Mouse (Mus musculus) liver, adult 2 months (tissue): ENCODE data around the gene Foxd2. TPM values are rescaled to one million over a fixed set of nuclear protein-coding genes. Genes with fewer than 3 reads are reported as not detected.

Experiments
- DNase-seq: peaks from one replicate; pipeline ENCODE4 v3.0.0-alpha.2; 2011; ENCODE audit warnings: low read depth, low spot score; ENCODE audit errors: extremely low read depth
- H3K27ac ChIP-seq: fragments of 200-500 bp; replicated peaks from 2 replicates; pipeline ENCODE4 v1.5.1; 2012; ENCODE audit warnings: low read depth, mild to moderate bottlenecking, control low read depth, inconsistent platforms, low read length; ENCODE audit not compliant: insufficient read depth
- H3K27me3 ChIP-seq: fragments of 200-500 bp; 2 replicates; pipeline ENCODE4 v1.6.1; 2012; ENCODE audit warnings: mild to moderate bottlenecking, moderate library complexity, low read length, inconsistent platforms; ENCODE audit not compliant: control insufficient read depth, insufficient read depth
- H3K36me3 ChIP-seq: fragments of 200-500 bp; 2 replicates; pipeline ENCODE4 v1.6.1; 2012; ENCODE audit warnings: low read length, inconsistent platforms; ENCODE audit not compliant: control insufficient read depth, insufficient read depth
- H3K4me1 ChIP-seq: fragments of 200-500 bp; 2 replicates; pipeline ENCODE4 v1.6.1; 2011; ENCODE audit warnings: low read length; ENCODE audit not compliant: control insufficient read depth, insufficient read depth
- H3K4me3 ChIP-seq: fragments of 200-500 bp; 2 replicates; pipeline ENCODE4 v1.5.1; 2011; ENCODE audit warnings: low read depth, mild to moderate bottlenecking, control low read depth, low read length, moderate library complexity; ENCODE audit not compliant: insufficient read depth
- H3K79me2 ChIP-seq: fragments of 200-500 bp; 2 replicates; pipeline ENCODE4 v1.6.1; 2012; ENCODE audit warnings: inconsistent platforms, mild to moderate bottlenecking, low read length, moderate library complexity; ENCODE audit not compliant: control insufficient read depth, insufficient read depth
- H3K9ac ChIP-seq: fragments of 200-500 bp; 2 replicates; pipeline ENCODE4 v1.6.1; 2012; ENCODE audit warnings: low read depth, mild to moderate bottlenecking, control low read depth, inconsistent platforms, low read length
- CTCF ChIP-seq: fragments of 200-500 bp; IDR thresholded peaks from 2 replicates; pipeline ENCODE4 v1.5.1; 2011; ENCODE audit warnings: low read depth, low read length, control low read depth
- POLR2A ChIP-seq: fragments of 200-500 bp; IDR thresholded peaks from 2 replicates; pipeline ENCODE4 v1.6.1; 2011; ENCODE audit warnings: low read length, control low read depth; ENCODE audit not compliant: insufficient read depth; ENCODE audit errors: extremely low read depth
- WGBS: fragments of 180-500 bp; shearing (Covaris S2); methylation state at CpG from one replicate; pipeline ENCODE4 v1.1.7; 2018; 5-methylcytosine and 5-hydroxymethylcytosine counted together
- polyA plus RNA-seq: library from polyadenylated mRNA; depleted of rRNA; stranded (reverse); fragments of >200 nt; gene quantifications from 2 replicates; pipeline ENCODE4 v1.2.3, GENCODE M21; 2012
- total RNA-seq: library from RNA; depleted of rRNA; stranded (reverse); fragments of >200 nt; gene quantifications from 2 replicates; pipeline ENCODE4 v1.2.3, GENCODE M21; 2014

Gene Foxd2
- total and polyA plus RNA-seq, 2 experiments: 0.02 to 0.09 TPM

DNA sequence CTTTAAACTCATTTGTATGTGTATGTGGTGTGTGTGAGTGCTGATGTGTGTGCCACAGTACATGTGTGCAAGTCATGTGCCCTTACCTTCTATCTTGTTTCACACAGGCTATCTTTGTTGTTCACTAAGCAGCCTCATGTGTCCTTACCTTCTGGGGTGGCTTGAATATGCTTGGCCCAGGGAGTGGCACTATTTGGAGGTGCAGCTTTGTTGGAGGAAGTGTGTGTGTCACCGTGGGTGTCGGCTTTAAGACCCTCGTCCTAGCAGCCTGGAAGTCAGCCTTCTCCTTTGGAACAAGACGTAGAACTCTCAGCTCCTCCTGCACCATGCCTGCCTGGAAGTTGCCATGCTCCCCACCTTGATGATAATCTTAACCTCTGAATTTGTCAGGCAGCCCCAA lies 37.7 kb upstream of the Foxd2 start:
- H3K9ac ChIP-seq: no peak overlapping the region
- no peak for DNase-seq
- TF ChIP-seq CTCF (no peak), POLR2A (no peak)
- no peaks in the 10 kb centered on the region for H3K4me1 ChIP-seq
- no peaks in the 10 kb centered on the region for H3K36me3 ChIP-seq
- 92% methylated on average over 4 of the region's 4 CpGs for WGBS
- no peaks in the 10 kb centered on the region for H3K79me2 ChIP-seq
- H3K4me3 ChIP-seq: no peak overlapping the region
- H3K27ac ChIP-seq: no peak overlapping the region
- no peaks in the 10 kb centered on the region for H3K27me3 ChIP-seq

DNA sequence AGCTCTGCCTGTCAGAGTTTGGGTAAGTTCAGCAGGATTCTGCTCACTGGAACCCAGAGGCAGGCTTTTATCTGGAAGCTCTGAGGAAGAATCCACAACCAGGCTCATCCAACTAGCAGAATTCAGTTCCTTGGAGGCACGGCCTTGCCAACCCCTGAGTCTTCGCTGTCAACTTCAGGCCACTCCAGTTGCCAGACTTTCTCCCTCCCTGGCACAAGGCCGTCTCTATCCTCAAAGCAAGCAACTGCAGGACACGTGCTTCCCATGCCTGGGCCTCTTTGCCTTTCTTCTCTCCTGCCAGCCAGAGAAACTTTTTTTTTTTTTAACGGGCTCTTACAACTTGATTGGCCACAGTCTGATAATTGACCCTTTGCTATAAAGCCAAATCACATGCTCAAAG lies 36.3 kb upstream of the Foxd2 start:
- no peaks in the 10 kb centered on the region for H3K36me3 ChIP-seq
- peak; percentile 9 for DNase-seq
- no peak overlapping the region for H3K4me3 ChIP-seq
- no peak for TF ChIP-seq CTCF
- no peak for TF ChIP-seq POLR2A
- H3K4me1 ChIP-seq: no peaks in the 10 kb centered on the region
- H3K27me3 ChIP-seq: no peaks in the 10 kb centered on the region
- no peaks in the 10 kb centered on the region for H3K79me2 ChIP-seq
- WGBS: 60% methylated on average over 5 of the region's 5 CpGs
- H3K27ac ChIP-seq: no peak overlapping the region
- H3K9ac ChIP-seq: no peak overlapping the region

DNA sequence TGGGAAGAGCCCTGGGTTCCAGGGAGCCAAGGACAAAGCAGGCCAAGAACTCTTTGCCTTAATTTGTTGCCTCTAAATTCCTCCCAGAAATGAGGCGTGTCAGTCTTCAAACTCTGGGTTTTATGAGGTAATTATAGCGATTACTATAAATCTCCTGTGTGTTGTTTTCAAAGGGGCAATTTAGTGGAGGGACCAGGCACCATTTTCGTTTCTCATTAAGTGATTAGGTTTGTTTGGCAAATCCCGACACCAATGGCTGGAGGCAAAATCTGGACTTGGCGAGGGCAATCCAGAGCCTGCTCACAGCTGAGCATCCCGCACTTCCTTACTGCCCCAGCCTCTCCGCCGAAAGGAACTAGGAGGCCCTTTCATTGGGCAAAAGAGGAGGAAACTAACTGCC lies 33.9 kb upstream of the Foxd2 start:
- no peaks in the 10 kb centered on the region for H3K79me2 ChIP-seq
- H3K4me3 ChIP-seq: no peak overlapping the region
- H3K36me3 ChIP-seq: no peaks in the 10 kb centered on the region
- TF ChIP-seq POLR2A: no peak
- TF ChIP-seq CTCF: no peak
- no peaks in the 10 kb centered on the region for H3K4me1 ChIP-seq
- H3K9ac ChIP-seq: no peak overlapping the region
- H3K27ac ChIP-seq: no peak overlapping the region
- 78% methylated on average over 8 of the region's 8 CpGs for WGBS
- no peak for DNase-seq
- H3K27me3 ChIP-seq: no peaks in the 10 kb centered on the region

DNA sequence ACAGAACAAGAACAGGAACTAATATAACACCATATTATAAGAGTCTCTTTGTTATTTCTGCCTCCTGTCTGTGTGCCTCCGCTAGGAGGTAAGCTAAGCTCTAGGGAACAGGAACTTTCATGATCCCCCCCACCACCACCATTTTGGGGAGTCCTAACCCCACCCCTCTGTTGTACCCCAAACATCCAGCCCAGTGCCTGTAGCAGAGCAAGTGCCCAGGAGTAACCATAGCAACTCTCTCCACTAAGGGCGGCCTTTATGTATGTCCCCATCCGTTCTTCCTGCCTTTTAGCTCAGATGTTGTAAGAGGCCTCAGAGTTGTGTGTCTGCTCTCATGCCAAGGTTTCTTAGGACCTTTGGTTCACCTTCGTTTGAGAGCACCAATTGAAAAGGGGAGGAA lies 33.4 kb upstream of the Foxd2 start:
- H3K4me3 ChIP-seq: no peak overlapping the region
- 76% methylated on average over 4 of the region's 4 CpGs for WGBS
- no peak for DNase-seq
- H3K36me3 ChIP-seq: no peaks in the 10 kb centered on the region
- H3K9ac ChIP-seq: no peak overlapping the region
- no peaks in the 10 kb centered on the region for H3K27me3 ChIP-seq
- H3K4me1 ChIP-seq: no peaks in the 10 kb centered on the region
- TF ChIP-seq CTCF: no peak
- TF ChIP-seq POLR2A: no peak
- H3K79me2 ChIP-seq: no peaks in the 10 kb centered on the region
- no peak overlapping the region for H3K27ac ChIP-seq

DNA sequence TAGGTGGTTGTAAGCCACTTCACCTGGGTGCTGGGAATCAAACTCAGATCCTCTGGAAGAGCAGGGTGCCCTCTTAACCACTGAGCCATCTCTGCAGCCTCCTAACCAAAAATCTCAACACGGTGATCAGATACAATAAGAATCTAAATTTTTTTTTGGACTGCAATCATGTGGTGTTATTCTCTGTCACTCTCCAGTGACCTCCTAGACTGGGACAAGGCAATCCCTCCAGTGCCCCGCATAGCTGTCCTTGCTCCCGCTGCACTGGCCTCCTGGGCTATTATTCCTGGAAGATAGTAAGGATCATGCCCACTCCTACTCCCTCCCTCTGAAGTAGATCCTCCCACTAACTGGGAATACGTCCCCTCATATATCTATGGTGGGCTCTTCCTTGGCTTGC lies 32.6 kb upstream of the Foxd2 start:
- TF ChIP-seq POLR2A: no peak
- TF ChIP-seq CTCF: no peak
- Histone ChIP-seq H3K9ac (no peak overlapping the region), H3K27ac (no peak overlapping the region), H3K27me3 (no peaks in the 10 kb centered on the region), H3K79me2 (no peaks in the 10 kb centered on the region), H3K4me1 (no peaks in the 10 kb centered on the region), H3K36me3 (no peaks in the 10 kb centered on the region), H3K4me3 (no peak overlapping the region)
- 93% methylated on average over 4 of the region's 4 CpGs for WGBS
- no peak for DNase-seq

DNA sequence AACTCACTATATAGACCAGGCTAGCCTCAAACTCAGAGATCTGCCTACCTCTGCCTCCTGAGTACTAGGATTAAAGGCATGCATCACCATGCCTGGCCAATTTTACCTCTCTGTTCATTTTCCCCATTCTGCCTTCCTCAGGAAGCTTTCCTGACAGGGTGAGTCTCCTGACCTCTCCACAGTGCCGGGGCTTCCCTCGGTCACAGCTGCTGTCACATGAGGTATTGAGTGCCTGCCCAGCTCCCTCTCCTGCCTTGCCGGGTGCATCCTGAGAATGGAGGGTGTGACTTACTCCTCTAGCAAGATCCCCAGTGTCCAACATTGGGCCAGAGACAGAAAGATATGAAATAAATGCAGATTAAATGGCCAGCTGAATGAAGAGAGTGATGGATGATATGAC lies 29.6 kb upstream of the Foxd2 start:
- H3K36me3 ChIP-seq: no peaks in the 10 kb centered on the region
- H3K79me2 ChIP-seq: no peaks in the 10 kb centered on the region
- H3K9ac ChIP-seq: no peak overlapping the region
- H3K4me1 ChIP-seq: no peaks in the 10 kb centered on the region
- TF ChIP-seq POLR2A (no peak), CTCF (no peak)
- WGBS: 53% methylated on average over 3 of the region's 3 CpGs
- DNase-seq: no peak
- H3K27ac ChIP-seq: no peak overlapping the region
- no peaks in the 10 kb centered on the region for H3K27me3 ChIP-seq
- no peak overlapping the region for H3K4me3 ChIP-seq
